Comparison of ENCODE assay signal across 27 mouse cellular contexts in the genomic region with DNA sequence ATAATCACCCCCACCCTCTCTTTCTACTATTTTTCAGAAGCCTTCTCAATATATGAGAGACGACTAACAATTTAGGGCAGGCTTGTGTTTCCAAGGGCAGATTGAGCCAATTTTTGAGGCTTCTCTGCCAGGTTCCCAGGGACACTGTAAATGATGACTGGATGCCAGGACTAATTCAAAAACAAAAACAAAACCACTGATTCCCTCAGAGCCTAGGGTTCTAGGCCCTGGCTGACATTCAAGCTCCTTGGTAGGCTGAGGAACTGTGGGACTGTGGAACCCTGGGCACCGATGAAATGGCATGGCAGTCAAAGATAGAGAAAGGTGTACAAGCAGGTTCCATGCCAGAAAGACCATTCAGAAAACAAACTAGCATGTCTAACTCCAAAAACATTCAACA. TPM values are rescaled to one million over a fixed set of nuclear protein-coding genes. Genes with fewer than 3 reads are reported as not detected.
DNase-seq lines count a peak whose midpoint lies in the region; TF ChIP-seq lines count a peak whose summit lies in the region.
"Had no signal": no experiment of that assay in that cellular context is flagged by ENCODE, and none has a peak within 500 bp of the region (broad histone marks: within the 10 kb centered on the region; RNA-seq: fewer than 3 reads in every experiment).

No protein-coding gene starts in this region.

- WGBS in heart, embryonic 10.5 days = 95% methylated on average over 2 of the region's 2 CpGs
- 6% methylated on average over 2 of the region's 2 CpGs for WGBS in cerebellum, adult 2 months

- intact Hi-C loops in heart, postnatal 25 days (cut with DNase I) = no loop called here

- TF ChIP-seq POLR2A in brain, embryonic 14.5 days (IDR thresholded peaks at IDR 0.05; ENCODE audit: borderline replicate concordance, extremely low read depth, insufficient read depth, insufficient read length, poor library complexity, severe bottlenecking) = no peak
- no peak for TF ChIP-seq POLR2A in cerebellum, adult 2 months (IDR thresholded peaks at IDR 0.05; ENCODE audit: borderline replicate concordance, insufficient read depth, low read length)

- H3K4me3 ChIP-seq in heart, embryonic 10.5 days = no peak overlapping the region
- no peak overlapping the region for H3K4me3 ChIP-seq in cerebellum, adult 2 months (replicated peaks; ENCODE audit: insufficient read depth, low read depth, low read length)
- H3K4me3 ChIP-seq: heart, adult 2 months; heart, embryonic 15.5 days; limb, embryonic 12.5 days; liver, embryonic 13.5 days; midbrain, embryonic 13.5 days had no signal

- H3K9me3 ChIP-seq in heart, embryonic 10.5 days = no peaks in the 10 kb centered on the region
- H3K9me3 ChIP-seq: G1E; heart, embryonic 15.5 days; limb, embryonic 12.5 days; liver, embryonic 13.5 days; midbrain, embryonic 13.5 days had no signal

- peaks cover 21% of the 10 kb centered on the region for H3K4me1 ChIP-seq in heart, embryonic 10.5 days
- H3K4me1 ChIP-seq in cerebellum, adult 2 months (ENCODE audit: control insufficient read depth, insufficient read depth, low read length) = peaks cover 3% of the 10 kb centered on the region

- H3K27me3 ChIP-seq in heart, embryonic 10.5 days (ENCODE audit: insufficient read depth, poor library complexity, severe bottlenecking) = no peaks in the 10 kb centered on the region
- no peaks in the 10 kb centered on the region for H3K27me3 ChIP-seq in cerebellum, adult 2 months (ENCODE audit: control insufficient read depth, insufficient read depth, low read length)
- H3K27me3 ChIP-seq: CH12.LX; heart, embryonic 15.5 days; limb, embryonic 12.5 days; liver, embryonic 13.5 days; midbrain, embryonic 13.5 days; Patski had no signal

- no peak for TF ChIP-seq CTCF in brain, embryonic 14.5 days (IDR thresholded peaks at IDR 0.05; ENCODE audit: borderline replicate concordance, extremely low read depth, insufficient read depth, insufficient read length)
- no peak for TF ChIP-seq CTCF in cerebellum, adult 2 months (IDR thresholded peaks at IDR 0.05; ENCODE audit: borderline replicate concordance, insufficient read depth, low read depth, low read length)

- H3K36me3 ChIP-seq in heart, embryonic 10.5 days = peaks cover 17% of the 10 kb centered on the region
- H3K36me3 ChIP-seq: heart, embryonic 15.5 days had no signal

- H3K27ac ChIP-seq in heart, embryonic 10.5 days = no peak overlapping the region
- no peak overlapping the region for H3K27ac ChIP-seq in cerebellum, adult 2 months (ENCODE audit: insufficient read depth, low read length)
- H3K27ac ChIP-seq: heart, adult 2 months; heart, embryonic 15.5 days; hindbrain, embryonic 14.5 days; kidney, postnatal 0 days; limb, embryonic 12.5 days; liver, embryonic 13.5 days; midbrain, embryonic 13.5 days had no signal

- peak; percentile 56 for DNase-seq in heart, embryonic 10.5 days (ENCODE audit: low spot score)
- no peak for DNase-seq in heart, postnatal 25 days (ENCODE audit: low spot score)
- peak; percentile 9 for DNase-seq in brain, embryonic 14.5 days (ENCODE audit: low read depth)
- peak; percentile 66 to 86 for DNase-seq in cerebellum, adult 2 months
- DNase-seq in cerebellum, postnatal 25 days = peak; percentile 64 to 74
- no peak for DNase-seq in ovary, adult 18-20 months (ENCODE audit: low spot score)
- no peak for DNase-seq in right cerebral cortex, postnatal 36 days (ENCODE audit: low spot score in 2 of 2)
- DNase-seq: adrenal gland, adult 8-10 months; B cell, adult 2 months; forebrain, postnatal 0 days; gastrocnemius, postnatal 25 days; heart, adult 2 months; heart, postnatal 4 days; kidney, adult 2 months; liver, embryonic 13.5 days; lung, adult 2 months; retina, postnatal 1 day; thymus, adult 18-20 months; thymus, postnatal 4 days had no signal

RNA-seq across cellular contexts. Expression of gene Brd4, which starts 31.3 kb away (rescaled TPM):
- polyA plus RNA-seq in heart, embryonic 10.5 days (2016; fragmentation: Nextera tagmentation; extraction: Ambion mirVana) = 73.1 and 105 TPM in 2 replicates
- 10 to 100 TPM; 50.9 to 57.5 TPM for total RNA-seq in heart, postnatal 25 days (2021)
- polyA plus RNA-seq in brain, embryonic 14.5 days (2012; rRNA removed) = 31.1 and 85.6 TPM in 2 replicates
- polyA plus RNA-seq in cerebellum, adult 2 months (2012; rRNA removed) = 54.5 and 55.0 TPM in 2 replicates

Comparison
In these comparisons a context has a peak if more than half of its experiments do, and no peak if none do; other contexts are left out.
1. DNase-seq: peak in heart, embryonic 10.5 days (single experiment), brain, embryonic 14.5 days (single experiment), cerebellum, adult 2 months (2 of 2) and cerebellum, postnatal 25 days (2 of 2); none in heart, postnatal 25 days (single experiment), ovary, adult 18-20 months (single experiment) and right cerebral cortex, postnatal 36 days (0 of 2).